Mouse (Mus musculus) heart, embryonic 14.5 days (tissue): ENCODE measurements around the gene Ang. TPM values are rescaled to one million over a fixed set of nuclear protein-coding genes. Genes with fewer than 3 reads are reported as not detected.

Experiments used
- polyA plus RNA-seq: library from polyadenylated mRNA; unstranded; fragments of >200 nt; fragmentation: Nextera tagmentation; extraction: Ambion mirVana; gene quantifications from 2 replicates; pipeline ENCODE4 v1.2.1, GENCODE M21; 2014

The Ang gene
- polyA plus RNA-seq, 1 experiment from 2014 or later = 4.8 TPM

Other genes with a start within 250 kb of the Ang start
- gene Tep1, start 220.6 kb upstream of the Ang start, polyA plus RNA-seq = 6.6 and 8.3 TPM in 2 replicates
- 0.11 and 0.26 TPM in 2 replicates for gene Klhl33, start 193.6 kb upstream of the Ang start, polyA plus RNA-seq
- gene Osgep, start 166.3 kb upstream of the Ang start, polyA plus RNA-seq = 118 and 134 TPM in 2 replicates
- 127 and 132 TPM in 2 replicates for gene Apex1, start 166.2 kb upstream of the Ang start, polyA plus RNA-seq
- 24.0 and 35.1 TPM in 2 replicates for gene Pip4p1, start 160.3 kb upstream of the Ang start, polyA plus RNA-seq
- 30.5 and 32.2 TPM in 2 replicates for gene Pnp, start 160.1 kb upstream of the Ang start, polyA plus RNA-seq
- gene Gm49342, start 146.6 kb upstream of the Ang start, polyA plus RNA-seq = not detected in 2 replicates
- gene Pnp2, start 135.2 kb upstream of the Ang start, polyA plus RNA-seq = 0.36 and 0.59 TPM in 2 replicates
- gene Rnase10, start 83.4 kb upstream of the Ang start, polyA plus RNA-seq = 0.32 and 0.57 TPM in 2 replicates
- not detected in 2 replicates for gene Rnase9, start 49.3 kb upstream of the Ang start, polyA plus RNA-seq
- not detected in 2 replicates for gene Rnase11, start 41.0 kb upstream of the Ang start, polyA plus RNA-seq
- 0.82 TPM in 1 of 2 replicates, not detected in the other for gene Rnase12, start 33.5 kb upstream of the Ang start, polyA plus RNA-seq
- gene Olfr750, start 16.7 kb upstream of the Ang start, polyA plus RNA-seq = not detected in 2 replicates
- 25.0 and 29.7 TPM in 2 replicates for gene Rnase4, start 73 bp upstream of the Ang start, polyA plus RNA-seq
- not detected in 2 replicates for gene Eddm3b, start 23.3 kb downstream of the Ang start, polyA plus RNA-seq
- 0.24 and 1.0 TPM in 2 replicates for gene Rnase6, start 32.8 kb downstream of the Ang start, polyA plus RNA-seq
- gene Rnase1, start 55.6 kb downstream of the Ang start, polyA plus RNA-seq = 0.47 and 1.1 TPM in 2 replicates
- not detected in 2 replicates for gene Rnase2b, start 71.1 kb downstream of the Ang start, polyA plus RNA-seq
- not detected in 2 replicates for gene Ang2, start 108.0 kb downstream of the Ang start, polyA plus RNA-seq
- not detected in 2 replicates for gene Ear14, start 112.2 kb downstream of the Ang start, polyA plus RNA-seq
- gene Rnase2a, start 165.0 kb downstream of the Ang start, polyA plus RNA-seq = not detected in 2 replicates